Mouse (Mus musculus) stomach, embryonic 16.5 days (tissue): ENCODE measurements around the gene Nr4a1. TPM values are rescaled to one million over a fixed set of nuclear protein-coding genes. Genes with fewer than 3 reads are reported as not detected.

Experiments used
- ATAC-seq: fragments of 200-750 bp; cut with Nextera tagmentation; 2 replicates; pipeline ENCODE4 v1.8.0; 2017; ENCODE audit warnings: moderate number of reproducible peaks, moderate TSS enrichment; ENCODE audit not compliant: insufficient read depth, low FRiP score
- H3K27ac ChIP-seq: fragments of 300-500 bp; sonication (generic); 2 replicates; pipeline ENCODE4 v1.5.1; 2014; ENCODE audit warnings: low read length
- H3K27me3 ChIP-seq: fragments of 300-500 bp; sonication (generic); 2 replicates; pipeline ENCODE4 v1.6.1; 2014; ENCODE audit warnings: low read length, control low read depth, mixed read lengths; ENCODE audit not compliant: control insufficient read depth, insufficient read depth
- H3K36me3 ChIP-seq: fragments of 300-500 bp; sonication (generic); 2 replicates; pipeline ENCODE4 v1.6.1; 2014; ENCODE audit warnings: low read length; ENCODE audit not compliant: control insufficient read depth, insufficient read depth
- H3K4me1 ChIP-seq: fragments of 300-500 bp; sonication (generic); 2 replicates; pipeline ENCODE4 v1.6.1; 2014; ENCODE audit warnings: low read length, control low read depth, mixed read lengths; ENCODE audit not compliant: control insufficient read depth, insufficient read depth
- H3K4me2 ChIP-seq: fragments of 300-500 bp; sonication (generic); 2 replicates; pipeline ENCODE4 v1.6.1; 2014; ENCODE audit warnings: low read depth, low read length, mixed read lengths
- H3K4me3 ChIP-seq: fragments of 300-500 bp; sonication (generic); replicated peaks from 2 replicates; pipeline ENCODE4 v1.5.1; 2014; ENCODE audit warnings: mild to moderate bottlenecking, low read length
- H3K9ac ChIP-seq: fragments of 300-500 bp; sonication (generic); 2 replicates; pipeline ENCODE4 v1.6.1; 2014; ENCODE audit warnings: low read length
- H3K9me3 ChIP-seq: fragments of 300-500 bp; sonication (generic); replicated peaks from 2 replicates; pipeline ENCODE4 v1.6.1; 2016; ENCODE audit warnings: low read length, control low read depth; ENCODE audit not compliant: control insufficient read depth
- WGBS: fragments of 180-500 bp; shearing (Covaris S2); extraction: QIAGEN DNeasy Blood & Tissue Kit; methylation state at CpG from one replicate; pipeline ENCODE4 v1.1.7; 2014; 5-methylcytosine and 5-hydroxymethylcytosine counted together
- polyA plus RNA-seq: library from polyadenylated mRNA; unstranded; fragments of >200 nt; fragmentation: Nextera tagmentation; extraction: Ambion mirVana; gene quantifications from 2 replicates; pipeline ENCODE4 v1.2.1, GENCODE M21; 2015

Gene Nr4a1
- polyA plus RNA-seq, 1 experiment from 2014 or later = 13.3 TPM

GRCm38 (mm10) chr15:101236878-101237277, 17.2 kb upstream of the Nr4a1 start:
- Histone ChIP-seq H3K27me3 (peaks cover 3% of the 10 kb centered on the region; the same call in 1 of the 2 replicates), H3K4me1 (peaks cover 59% of the 10 kb centered on the region), H3K4me2 (no peak overlapping the region), H3K9ac (no peak overlapping the region), H3K27ac (no peak overlapping the region; the same call in 1 of the 2 replicates), H3K9me3 (no peaks in the 10 kb centered on the region), H3K4me3 (no peak overlapping the region), H3K36me3 (no peaks in the 10 kb centered on the region)
- no peak for ATAC-seq
- 12% methylated on average over 3 of the region's 3 CpGs for WGBS

DNA sequence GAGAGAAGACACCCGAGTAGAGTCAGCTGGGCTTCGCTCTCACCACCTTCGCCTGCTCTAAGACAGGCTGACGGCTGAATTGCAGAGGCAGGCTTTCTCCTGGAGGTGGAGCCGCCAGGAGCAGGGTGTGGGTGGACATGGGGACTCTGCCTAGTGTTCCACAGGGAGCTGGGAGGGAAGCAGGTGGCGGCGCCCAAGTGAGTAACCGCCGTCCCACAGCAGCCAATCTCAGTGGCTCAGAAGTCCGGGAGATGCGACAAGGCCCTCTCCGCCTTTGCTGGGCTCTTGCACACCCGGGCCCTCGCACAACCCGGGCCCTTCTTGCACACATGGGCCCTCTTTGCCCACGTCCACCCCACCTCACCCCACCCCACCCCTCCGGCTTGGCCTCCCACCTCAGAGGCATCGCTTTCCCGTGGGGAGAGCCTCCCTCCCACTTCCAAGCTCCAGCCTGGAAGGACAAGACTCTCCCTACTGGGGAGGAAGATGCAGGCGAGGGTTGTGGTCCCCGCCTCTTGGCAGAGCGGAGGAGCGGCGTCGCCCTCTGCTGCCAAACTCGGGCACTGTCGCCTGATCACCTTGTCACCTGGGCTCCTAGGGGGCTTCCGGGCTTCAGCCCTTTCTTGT, 15.1 kb upstream of the Nr4a1 start:
- H3K9me3 ChIP-seq = no peaks in the 10 kb centered on the region
- H3K36me3 ChIP-seq = no peaks in the 10 kb centered on the region
- 7% methylated on average over 28 of the region's 28 CpGs for WGBS
- H3K4me2 ChIP-seq = peak overlapping the region; percentile 64
- peaks cover 42% of the 10 kb centered on the region for H3K4me1 ChIP-seq
- no peak overlapping the region; the same call in 1 of the 2 replicates for H3K27ac ChIP-seq
- peaks cover 3% of the 10 kb centered on the region; the same call in 1 of the 2 replicates for H3K27me3 ChIP-seq
- peak; percentile 16; the same call in 1 of the 2 replicates for ATAC-seq
- peak overlapping the region; percentile 34 for H3K4me3 ChIP-seq
- H3K9ac ChIP-seq = peak overlapping the region; percentile 65

DNA sequence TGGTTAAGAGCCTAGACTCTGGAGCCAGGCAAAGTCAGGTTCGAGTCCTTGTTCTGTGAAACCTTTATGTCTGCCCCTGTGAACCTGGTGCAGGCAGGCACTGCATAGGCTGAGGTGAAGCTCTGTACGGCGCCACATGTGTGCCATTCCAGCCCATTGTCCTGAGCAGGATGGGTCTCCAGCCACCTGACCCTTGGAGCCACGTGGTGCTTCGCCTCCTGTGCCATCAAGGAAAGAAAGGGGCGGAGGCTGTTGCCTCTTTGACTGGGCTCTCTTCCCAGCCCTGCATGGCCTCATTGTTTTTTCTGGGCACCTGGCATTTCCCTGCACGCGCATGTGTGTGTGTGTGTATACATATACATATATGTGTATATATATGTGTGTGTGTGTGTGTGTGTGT, 14.2 kb upstream of the Nr4a1 start:
- H3K9ac ChIP-seq = 0 out of 2 replicates have a peak overlapping the region, but pooled peaks have one; percentile 11
- H3K27me3 ChIP-seq = peaks cover 3% of the 10 kb centered on the region; the same call in 1 of the 2 replicates
- peaks cover 38% of the 10 kb centered on the region for H3K4me1 ChIP-seq
- H3K4me3 ChIP-seq = no peak overlapping the region
- WGBS = 73% methylated on average over 8 of the region's 8 CpGs
- no peak overlapping the region for H3K4me2 ChIP-seq
- no peaks in the 10 kb centered on the region for H3K36me3 ChIP-seq
- H3K27ac ChIP-seq = no peak overlapping the region
- ATAC-seq = no peak
- H3K9me3 ChIP-seq = no peaks in the 10 kb centered on the region

GRCm38 (mm10) chr15:101240799-101241204, 13.3 kb upstream of the Nr4a1 start:
- no peaks in the 10 kb centered on the region for H3K9me3 ChIP-seq
- no peaks in the 10 kb centered on the region for H3K36me3 ChIP-seq
- WGBS = 1% methylated on average over 10 of the region's 10 CpGs
- H3K4me1 ChIP-seq = peaks cover 33% of the 10 kb centered on the region
- peak overlapping the region; percentile 31 for H3K4me3 ChIP-seq
- ATAC-seq = peak; percentile 63
- peak overlapping the region; percentile 56 for H3K9ac ChIP-seq
- peak overlapping the region; percentile 58 for H3K4me2 ChIP-seq
- H3K27ac ChIP-seq = peak overlapping the region; percentile 78
- H3K27me3 ChIP-seq = peaks cover 3% of the 10 kb centered on the region; the same call in 1 of the 2 replicates

DNA sequence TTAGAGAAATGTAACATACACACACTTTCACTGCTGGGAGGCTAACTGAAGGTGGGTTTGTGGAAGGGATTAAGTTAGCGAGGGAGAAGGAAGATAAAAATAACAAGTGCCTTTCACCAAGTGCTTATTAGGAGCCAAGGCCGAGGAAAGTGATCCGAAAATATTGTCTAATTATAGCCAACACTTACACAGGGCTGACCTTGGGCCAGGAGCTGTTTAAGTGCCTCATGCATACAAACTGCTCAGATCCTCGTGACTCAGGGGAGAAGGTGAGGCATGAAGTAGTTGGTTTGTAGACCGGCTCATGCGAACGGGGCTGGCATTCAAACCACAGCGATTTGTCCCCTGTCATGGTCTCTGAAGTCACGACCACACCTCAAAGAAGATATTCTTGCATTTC, 12.8 kb upstream of the Nr4a1 start:
- Histone ChIP-seq H3K27me3 (peaks cover 3% of the 10 kb centered on the region; the same call in 1 of the 2 replicates), H3K36me3 (no peaks in the 10 kb centered on the region), H3K4me2 (peak overlapping the region; percentile 58), H3K27ac (peak overlapping the region; percentile 78), H3K4me3 (peak overlapping the region; percentile 31), H3K4me1 (peaks cover 32% of the 10 kb centered on the region), H3K9ac (peak overlapping the region; percentile 56), H3K9me3 (no peaks in the 10 kb centered on the region)
- WGBS = 34% methylated on average over 9 of the region's 9 CpGs
- no peak for ATAC-seq

DNA sequence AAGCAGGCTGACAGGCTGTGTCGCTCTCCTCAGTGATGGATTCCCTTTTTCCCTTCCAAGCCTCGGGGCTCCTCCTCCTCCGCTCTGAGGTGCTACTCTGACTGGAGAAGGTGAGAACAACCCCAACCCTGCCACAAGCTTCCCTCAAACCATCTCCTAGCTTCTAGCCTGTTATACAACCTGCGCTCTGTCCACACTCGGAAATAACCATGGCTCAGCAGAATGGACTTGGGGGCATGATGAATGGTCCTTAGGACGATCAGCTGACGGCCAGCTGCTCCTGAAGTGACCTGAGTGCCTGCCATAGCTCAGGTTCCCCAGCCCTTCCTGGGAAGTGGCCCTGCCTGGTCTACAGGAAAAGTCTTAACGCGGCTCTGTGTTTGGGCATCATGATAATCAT, 12.2 kb upstream of the Nr4a1 start:
- peak overlapping the region; percentile 56; the same call in 1 of the 2 replicates for H3K9ac ChIP-seq
- ATAC-seq = no peak
- H3K36me3 ChIP-seq = no peaks in the 10 kb centered on the region
- 56% methylated on average over 9 of the region's 9 CpGs for WGBS
- peak overlapping the region; percentile 78 for H3K27ac ChIP-seq
- peaks cover 3% of the 10 kb centered on the region; the same call in 1 of the 2 replicates for H3K27me3 ChIP-seq
- peaks cover 27% of the 10 kb centered on the region for H3K4me1 ChIP-seq
- no peak overlapping the region for H3K4me2 ChIP-seq
- H3K4me3 ChIP-seq = no peak overlapping the region
- no peaks in the 10 kb centered on the region for H3K9me3 ChIP-seq

DNA sequence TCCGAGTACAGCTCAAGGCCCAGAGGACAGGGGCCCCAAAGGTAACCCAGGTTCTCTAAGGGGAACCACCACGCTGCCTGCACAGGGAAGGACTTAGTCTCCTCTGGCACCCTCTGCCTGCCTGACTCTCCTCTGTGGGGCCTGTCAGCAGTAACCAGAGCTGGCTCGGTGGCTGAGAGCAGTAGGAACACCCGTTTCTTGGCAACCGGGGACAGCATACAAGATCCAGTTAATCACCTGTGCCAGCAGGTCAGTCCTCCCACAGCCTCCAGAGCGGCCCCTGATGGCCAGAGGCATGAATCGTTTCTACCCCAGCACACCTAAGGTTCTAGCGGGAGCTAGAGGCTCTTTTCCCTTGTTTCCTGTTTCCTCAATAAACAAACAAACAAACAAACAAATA, 11.4 kb upstream of the Nr4a1 start:
- H3K4me1 ChIP-seq = peaks cover 28% of the 10 kb centered on the region
- H3K27ac ChIP-seq = peak overlapping the region; percentile 78
- H3K9ac ChIP-seq = peak overlapping the region; percentile 48
- H3K4me2 ChIP-seq = no peak overlapping the region
- no peak overlapping the region for H3K4me3 ChIP-seq
- WGBS = 18% methylated on average over 8 of the region's 8 CpGs
- peaks cover 3% of the 10 kb centered on the region; the same call in 1 of the 2 replicates for H3K27me3 ChIP-seq
- H3K36me3 ChIP-seq = no peaks in the 10 kb centered on the region
- ATAC-seq = no peak
- H3K9me3 ChIP-seq = no peaks in the 10 kb centered on the region

GRCm38 (mm10) chr15:101244012-101244411, 10.1 kb upstream of the Nr4a1 start:
- 66% methylated on average over 3 of the region's 3 CpGs for WGBS
- H3K4me3 ChIP-seq = no peak overlapping the region

GRCm38 (mm10) chr15:101246231-101247154, 7.6 kb upstream of the Nr4a1 start:
- peak overlapping the region; percentile 81 for H3K9ac ChIP-seq
- no peaks in the 10 kb centered on the region for H3K36me3 ChIP-seq
- peak; percentile 98 for ATAC-seq
- no peaks in the 10 kb centered on the region for H3K27me3 ChIP-seq
- peak overlapping the region; percentile 93 for H3K27ac ChIP-seq
- 2% methylated on average over 56 of the region's 56 CpGs for WGBS
- peak overlapping the region; percentile 80 for H3K4me2 ChIP-seq
- H3K9me3 ChIP-seq = no peaks in the 10 kb centered on the region
- peaks cover 21% of the 10 kb centered on the region for H3K4me1 ChIP-seq
- H3K4me3 ChIP-seq = peak overlapping the region; percentile 49

More at GRCm38 (mm10) chr15:101244012-101244411, 10.1 kb upstream of the Nr4a1 start:
- Histone ChIP-seq H3K9ac (no peak overlapping the region), H3K9me3 (no peaks in the 10 kb centered on the region), H3K27me3 (no peaks in the 10 kb centered on the region), H3K4me2 (no peak overlapping the region), H3K36me3 (no peaks in the 10 kb centered on the region), H3K4me1 (peaks cover 31% of the 10 kb centered on the region), H3K27ac (no peak overlapping the region)
- ATAC-seq = no peak
